Mouse (Mus musculus) activated CD4-positive, CD25-positive, alpha-beta regulatory T cell, adult 4 months (primary cell): ENCODE measurements around the gene Zfp740. TPM values are rescaled to one million over a fixed set of nuclear protein-coding genes. Genes with fewer than 3 reads are reported as not detected.

Experiments
- ATAC-seq: one replicate; pipeline ENCODE4 v1.8.0; 2017
- polyA plus RNA-seq, 2 experiments: library from polyadenylated mRNA; unstranded; fragments of 100-300 nt; shearing (Covaris generic); gene quantifications; one replicate each; pipeline ENCODE4 v1.2.1; 2017

The Zfp740 gene
- polyA plus RNA-seq, 2 experiments from 2014 or later, result 21.5 to 23.1 TPM

DNA sequence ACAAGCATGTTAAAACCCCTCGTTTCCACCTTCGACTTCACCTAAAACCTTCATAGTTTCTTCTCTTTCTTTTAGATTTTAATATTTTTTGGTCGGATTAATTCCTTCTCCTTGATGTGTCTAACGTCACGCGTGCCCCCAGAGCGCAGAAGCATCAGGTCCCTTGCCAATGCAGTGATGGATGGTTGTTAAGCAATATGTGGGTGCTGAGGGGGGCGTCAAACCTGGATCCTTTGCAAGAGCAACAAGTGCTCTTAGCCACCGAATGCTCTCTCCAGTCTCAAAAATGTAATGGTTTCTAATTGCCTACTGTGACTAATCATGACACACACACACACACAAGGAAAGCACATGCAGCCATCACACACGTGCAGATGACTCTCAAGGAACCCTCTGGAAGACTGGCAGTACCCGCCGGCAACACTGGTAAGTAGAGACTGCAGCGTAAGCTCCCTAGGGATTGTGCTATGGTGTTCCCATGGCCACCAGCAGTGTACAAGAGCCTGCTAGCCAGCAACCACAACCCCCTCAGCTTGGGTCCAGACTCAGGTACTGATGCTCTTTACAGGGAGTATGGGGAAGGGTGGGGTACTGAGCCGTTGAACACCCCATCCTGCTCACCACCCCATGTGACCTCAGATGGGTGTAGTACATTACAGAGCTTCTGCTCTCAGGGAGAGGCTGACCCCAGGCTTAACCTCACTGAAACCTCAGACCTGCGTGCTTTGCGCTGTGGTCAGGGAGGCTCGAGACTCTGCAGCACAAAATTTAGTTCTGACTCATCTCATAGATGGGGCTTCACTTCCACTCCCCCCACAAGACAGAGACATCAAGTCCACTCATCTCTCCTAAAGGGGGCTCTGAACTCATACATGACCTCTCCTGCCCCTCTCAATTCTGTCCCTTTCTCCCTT, 27.6 kb downstream of the Zfp740 start:
- peak; percentile 72 for ATAC-seq

DNA sequence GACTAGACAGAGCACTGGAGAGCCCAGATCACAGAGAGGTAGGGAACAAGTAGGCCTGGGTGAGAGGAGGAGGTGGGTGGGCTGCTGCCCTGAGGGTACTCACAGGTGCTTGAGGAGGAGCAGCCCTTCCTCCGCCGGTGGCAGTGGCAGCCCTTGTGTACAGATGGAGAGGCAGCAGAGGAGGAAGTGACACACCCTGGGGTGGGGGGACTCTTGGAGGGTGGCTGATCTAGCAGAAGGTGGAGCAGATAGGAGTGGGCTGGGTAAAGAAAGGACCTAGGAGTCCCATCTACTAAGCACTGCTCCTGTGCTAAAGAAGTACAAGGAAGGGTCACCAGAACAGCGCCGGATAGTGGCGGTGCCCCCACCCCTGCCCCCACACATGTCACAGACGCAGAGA, 28.7 kb downstream of the Zfp740 start, which contains the start of gene Itgb7:
Itgb7 (minus strand) TSS at position 197 of the 400 bp plus-strand sequence.
- ATAC-seq, result peak; percentile 70

GRCm38 (mm10) chr15:102232764-102233163, 29.7 kb downstream of the Zfp740 start:
- ATAC-seq, result no peak

GRCm38 (mm10) chr15:102233896-102234295, 30.8 kb downstream of the Zfp740 start:
- no peak for ATAC-seq

DNA sequence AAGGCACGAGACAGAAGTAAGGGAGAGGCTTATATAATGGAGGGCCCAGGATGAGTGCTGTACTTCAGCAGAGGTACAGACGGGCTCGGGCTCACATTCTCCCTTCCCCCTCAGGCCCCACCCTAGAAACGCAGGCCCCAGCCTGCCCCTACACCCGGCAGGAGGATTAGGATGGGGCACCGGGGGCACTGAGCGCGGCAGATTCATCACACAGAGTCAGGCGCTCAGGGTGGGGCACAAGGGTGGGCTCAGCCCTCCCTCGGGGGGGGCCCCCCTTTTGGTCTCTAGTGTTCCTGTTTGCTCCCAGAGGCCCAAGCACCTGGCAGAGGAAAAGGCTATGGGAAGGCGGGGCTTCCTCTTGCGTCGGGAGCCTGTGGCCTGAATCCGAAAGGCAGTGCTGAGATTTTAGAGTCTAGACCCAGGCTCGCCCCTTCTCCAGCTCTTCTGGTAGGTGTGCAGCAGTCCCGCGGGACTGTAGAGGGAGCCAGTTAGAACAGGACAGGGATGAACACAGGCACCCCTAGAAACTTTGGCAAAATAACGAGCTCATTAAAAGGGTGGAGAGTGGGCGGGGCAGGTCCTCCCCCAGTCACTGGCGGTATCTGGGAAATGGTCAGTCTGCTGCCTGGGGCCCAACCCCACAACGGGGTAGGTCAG, 32.5 kb downstream of the Zfp740 start:
- ATAC-seq, result no peak

- ATAC-seq, result no peak
These were observed 35.7 kb downstream of the Zfp740 start for GRCm38 (mm10) chr15:102238543-102239259.

- ATAC-seq, result no peak
These were observed 36.2 kb downstream of the Zfp740 start for GRCm38 (mm10) chr15:102239260-102239590.

GRCm38 (mm10) chr15:102239851-102240250, 36.8 kb downstream of the Zfp740 start:
- ATAC-seq, result no peak

GRCm38 (mm10) chr15:102240607-102241006, 37.6 kb downstream of the Zfp740 start:
- no peak for ATAC-seq

- no peak for ATAC-seq
These were observed 39.6 kb downstream of the Zfp740 start for GRCm38 (mm10) chr15:102242404-102243228.

- ATAC-seq, result peak; percentile 8
These were observed 40.5 kb downstream of the Zfp740 start for GRCm38 (mm10) chr15:102243229-102244190.

GRCm38 (mm10) chr15:102244306-102245191, 41.5 kb downstream of the Zfp740 start:
- ATAC-seq, result no peak

DNA sequence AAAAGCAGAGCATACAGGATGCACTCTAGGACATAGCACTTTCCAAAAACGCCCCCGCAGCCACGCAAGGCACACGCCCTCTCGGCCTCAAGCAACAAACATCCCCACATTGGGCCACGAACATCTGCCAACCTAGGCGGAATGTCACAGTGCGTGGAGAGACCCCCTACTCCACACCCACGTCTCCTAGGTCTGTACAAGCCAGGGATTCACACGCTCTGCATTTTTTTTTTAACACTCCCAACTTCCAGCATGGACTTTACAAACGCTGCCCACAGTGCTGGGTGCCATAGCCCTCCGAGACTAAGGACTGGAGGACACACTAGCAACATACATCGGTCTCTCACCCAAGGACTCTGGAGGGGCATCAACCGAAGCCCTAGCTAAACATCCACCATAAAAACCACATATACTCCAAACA, 42.4 kb downstream of the Zfp740 start:
- no peak for ATAC-seq

DNA sequence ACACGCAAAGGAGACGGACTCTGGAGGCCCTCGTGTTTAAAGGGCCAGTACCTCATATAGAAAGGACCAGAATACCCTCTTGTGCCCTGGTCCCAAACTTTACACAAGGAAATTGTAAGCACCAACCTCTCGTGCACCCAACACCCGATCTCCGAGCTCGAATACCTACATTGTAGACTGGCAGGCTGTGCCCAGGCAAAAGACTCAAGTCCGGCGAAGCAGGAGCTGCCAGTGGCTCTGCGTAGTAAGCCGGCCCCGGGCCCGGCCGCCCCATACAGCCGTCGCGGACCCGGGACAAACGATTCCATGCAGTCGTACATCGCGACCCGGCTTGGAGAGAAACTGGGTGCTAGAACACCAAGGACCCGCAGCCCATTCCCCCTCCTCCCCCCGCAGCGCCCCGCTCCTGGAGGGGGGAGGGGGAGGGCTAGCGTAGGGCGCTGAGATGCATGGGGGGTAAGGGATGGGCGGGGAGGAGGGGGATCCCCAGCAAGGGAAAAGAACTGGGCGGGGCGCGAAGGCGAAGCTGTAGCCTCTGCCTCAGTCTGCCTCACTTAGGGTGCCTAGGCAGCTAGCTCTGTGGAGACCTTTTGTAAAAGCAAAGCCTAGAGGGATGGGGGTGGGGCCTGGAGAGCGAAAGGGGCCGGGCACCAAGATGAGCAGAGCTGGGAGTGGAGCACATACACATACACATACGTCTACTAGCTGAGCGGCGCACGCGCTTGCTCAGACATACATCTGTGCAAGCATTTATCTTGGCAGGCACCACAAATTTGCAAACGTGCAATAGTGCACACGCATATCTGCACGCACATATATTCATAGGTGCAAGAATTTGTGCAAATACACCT, 43.1 kb downstream of the Zfp740 start:
- peak; percentile 82 for ATAC-seq

- ATAC-seq, result peak; percentile 24
These were observed 43.8 kb downstream of the Zfp740 start for GRCm38 (mm10) chr15:102246866-102247251.

- peak; percentile 2 for ATAC-seq
These were observed 44.4 kb downstream of the Zfp740 start for GRCm38 (mm10) chr15:102247252-102248130.

DNA sequence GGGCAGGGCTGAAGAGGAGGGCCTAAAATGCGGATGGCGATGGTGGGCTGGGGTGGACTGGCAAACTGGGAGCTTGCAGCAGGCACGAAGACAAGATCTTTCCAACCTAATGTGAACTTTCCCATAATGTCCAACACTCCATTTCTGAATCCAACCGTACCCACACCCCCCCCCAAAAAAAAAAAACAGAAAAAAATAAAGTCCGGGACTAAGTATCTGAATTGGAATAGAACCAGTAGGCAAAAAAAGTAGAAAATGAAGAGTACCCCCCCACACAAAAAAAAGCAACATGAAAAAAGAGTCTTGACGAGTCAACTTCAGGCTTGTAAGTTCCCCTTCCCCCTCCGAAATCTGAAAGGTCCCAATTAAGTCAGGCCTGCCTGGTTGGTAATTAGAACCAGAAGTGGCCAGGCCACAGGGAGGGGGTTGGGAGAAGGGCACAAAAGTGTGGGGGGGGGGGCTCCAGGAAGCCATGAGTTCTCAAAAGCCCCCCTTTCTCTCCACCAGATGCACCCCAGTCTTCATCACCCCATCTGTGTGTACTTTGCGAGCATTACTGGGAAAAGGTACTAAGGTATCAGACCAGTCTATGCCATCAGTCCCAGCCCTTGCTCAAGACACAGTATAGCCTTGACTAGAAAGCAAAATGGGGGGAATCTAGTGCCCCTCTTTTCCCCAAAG, 45.2 kb downstream of the Zfp740 start:
- ATAC-seq, result no peak
